Mouse (Mus musculus): ENCODE data around the gene Cgn. TPM values are rescaled to one million over a fixed set of nuclear protein-coding genes. Genes with fewer than 3 reads are reported as not detected.

Cgn gene
- total RNA-seq (2022): 1 to 10 TPM; 4.0 to 5.5 (median 4.7) TPM

- peak; percentile 85 to 89 for DNase-seq (ENCODE audit: low spot score in 2 of 2)
These were observed at the start of gene Cgn for GRCm38 (mm10) chr3:94786367-94786835. Cgn (minus strand) TSS chr3:94786492.

- DNase-seq (ENCODE audit: low spot score in 2 of 2): no peak
These were observed 49.1 kb upstream of the Cgn start for GRCm38 (mm10) chr3:94835396-94835795.

GRCm38 (mm10) chr3:94833358-94833757 is 47.1 kb upstream of the Cgn start:
- no peak for DNase-seq (ENCODE audit: low spot score in 2 of 2)

GRCm38 (mm10) chr3:94832701-94833100 is 46.4 kb upstream of the Cgn start:
- no peak for DNase-seq (ENCODE audit: low spot score in 2 of 2)

GRCm38 (mm10) chr3:94832100-94832499 is 45.8 kb upstream of the Cgn start:
- DNase-seq (ENCODE audit: low spot score in 2 of 2): no peak

- DNase-seq (ENCODE audit: low spot score in 2 of 2): no peak
These were observed 37.8 kb upstream of the Cgn start for GRCm38 (mm10) chr3:94824110-94824509.

GRCm38 (mm10) chr3:94822082-94822481 is 35.8 kb upstream of the Cgn start:
- no peak for DNase-seq (ENCODE audit: low spot score in 2 of 2)

GRCm38 (mm10) chr3:94821008-94821638 is 34.8 kb upstream of the Cgn start:
- no peak for DNase-seq (ENCODE audit: low spot score in 2 of 2)

GRCm38 (mm10) chr3:94819452-94820425 is 33.4 kb upstream of the Cgn start:
- no peak for DNase-seq (ENCODE audit: low spot score in 2 of 2)

- DNase-seq (ENCODE audit: low spot score in 2 of 2): no peak
These were observed 31.4 kb upstream of the Cgn start for GRCm38 (mm10) chr3:94817731-94818130.

GRCm38 (mm10) chr3:94815603-94816002 is 29.3 kb upstream of the Cgn start:
- DNase-seq (ENCODE audit: low spot score in 2 of 2): no peak

- DNase-seq (ENCODE audit: low spot score in 2 of 2): no peak
These were observed 28.4 kb upstream of the Cgn start for GRCm38 (mm10) chr3:94814663-94815062.

- DNase-seq (ENCODE audit: low spot score in 2 of 2): no peak
These were observed 27.8 kb upstream of the Cgn start for GRCm38 (mm10) chr3:94814063-94814462.

- DNase-seq (ENCODE audit: low spot score in 2 of 2): no peak
These were observed 27.4 kb upstream of the Cgn start for GRCm38 (mm10) chr3:94813651-94814050.

GRCm38 (mm10) chr3:94811628-94812027 is 25.3 kb upstream of the Cgn start:
- no peak for DNase-seq (ENCODE audit: low spot score in 2 of 2)

- DNase-seq (ENCODE audit: low spot score in 2 of 2): no peak
These were observed 22.0 kb upstream of the Cgn start for GRCm38 (mm10) chr3:94808296-94808695.

- DNase-seq (ENCODE audit: low spot score in 2 of 2): no peak
These were observed 18.7 kb upstream of the Cgn start for GRCm38 (mm10) chr3:94804976-94805375.

- DNase-seq (ENCODE audit: low spot score in 2 of 2): peak in 1 of 2 experiments; percentile 39
These were observed 17.9 kb upstream of the Cgn start for GRCm38 (mm10) chr3:94804146-94804545.

- no peak for DNase-seq (ENCODE audit: low spot score in 2 of 2)
These were observed 9.9 kb upstream of the Cgn start for GRCm38 (mm10) chr3:94796181-94796580.

GRCm38 (mm10) chr3:94795596-94796140 is 9.4 kb upstream of the Cgn start:
- DNase-seq (ENCODE audit: low spot score in 2 of 2): no peak

GRCm38 (mm10) chr3:94794359-94794758 is 8.1 kb upstream of the Cgn start:
- no peak for DNase-seq (ENCODE audit: low spot score in 2 of 2)

GRCm38 (mm10) chr3:94793672-94794071 is 7.4 kb upstream of the Cgn start:
- no peak for DNase-seq (ENCODE audit: low spot score in 2 of 2)

Measured in layer of hippocampus, adult 8-10 months (tissue).